Mouse (Mus musculus): ENCODE results near the gene Rce1.

DNA sequence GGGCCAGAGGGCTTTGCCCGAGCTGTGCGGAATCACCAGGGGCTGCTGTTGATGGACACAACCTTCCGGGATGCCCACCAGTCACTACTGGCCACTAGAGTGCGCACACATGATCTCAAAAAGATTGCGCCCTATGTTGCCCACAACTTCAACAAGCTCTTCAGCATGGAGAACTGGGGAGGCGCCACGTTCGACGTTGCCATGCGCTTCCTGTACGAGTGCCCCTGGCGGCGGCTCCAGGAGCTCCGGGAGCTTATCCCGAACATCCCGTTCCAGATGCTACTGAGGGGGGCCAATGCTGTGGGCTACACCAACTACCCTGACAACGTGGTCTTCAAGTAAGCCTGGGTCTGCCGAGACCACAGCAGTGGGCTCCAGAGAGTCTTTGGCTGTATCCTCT lies 7.3 kb downstream of the Rce1 start:
- TF ChIP-seq POLR2A (IDR thresholded peaks at IDR 0.05; ENCODE audit: insufficient read depth, low read depth, low read length) (no peak), CTCF (IDR thresholded peaks at IDR 0.05; ENCODE audit: insufficient read depth, low read depth, low read length) (no peak)
